Mouse (Mus musculus) heart, adult 18-20 months (tissue): ENCODE data around the gene Diaph3. TPM values are rescaled to one million over a fixed set of nuclear protein-coding genes. Genes with fewer than 3 reads are reported as not detected.
"Not testable (repeated sequence)": the region's sequence is repeated elsewhere in the genome, so short reads cannot be mapped to it uniquely, and the experiment has no call there.

Experiments used
- DNase-seq, 2 experiments: peaks; one replicate each; pipeline ENCODE4 v3.0.0; 2021 to 2022; ENCODE audit warnings: mixed read lengths in 1 of 2
- total RNA-seq, 2 experiments: library from RNA; stranded (reverse); gene quantifications; 2 replicates each; pipeline ENCODE4 v1.2.3; 2021

Diaph3 gene
- total RNA-seq, 2 experiments from 2014 or later = 0.60 to 1.5 TPM

DNA sequence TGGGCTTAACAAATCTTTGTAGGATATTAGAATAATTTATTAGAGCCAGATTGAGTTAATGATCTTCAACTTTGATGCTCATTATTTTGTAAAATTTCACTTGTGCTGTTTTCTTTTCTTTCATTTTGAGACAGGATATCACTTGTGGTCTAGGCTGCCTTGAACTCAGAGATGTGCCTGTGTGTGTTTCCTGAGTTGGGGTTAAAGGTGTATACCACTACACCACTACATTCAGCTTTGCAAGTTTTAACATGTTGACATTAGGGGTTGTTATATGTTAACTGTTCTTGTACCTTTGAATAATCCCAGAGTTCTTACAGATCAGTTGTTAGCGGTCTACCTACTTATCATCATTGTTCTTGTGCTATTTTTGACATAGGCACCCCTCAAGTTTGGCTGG, 404.4 kb downstream of the Diaph3 start:
- no peak for DNase-seq

DNA sequence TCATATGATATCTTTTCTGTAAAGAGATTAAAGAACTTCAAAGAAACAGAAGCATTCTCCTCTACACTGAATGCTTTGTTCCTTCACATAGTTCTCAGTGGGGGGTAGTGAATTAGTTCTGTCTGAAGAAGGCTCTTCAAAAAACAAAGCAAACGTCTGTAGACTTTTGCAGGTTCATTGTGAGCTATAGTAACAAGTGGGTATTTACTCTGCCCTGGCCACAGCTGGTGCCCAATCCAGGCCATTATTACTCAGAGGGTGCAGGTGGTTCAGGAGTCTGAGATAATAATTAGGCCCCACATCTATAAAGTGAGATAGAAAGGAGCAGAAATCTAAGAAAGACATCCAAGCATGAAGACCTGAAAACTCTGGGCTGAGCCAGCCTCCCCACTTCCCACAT, 409.7 kb downstream of the Diaph3 start:
- no peak for DNase-seq

DNA sequence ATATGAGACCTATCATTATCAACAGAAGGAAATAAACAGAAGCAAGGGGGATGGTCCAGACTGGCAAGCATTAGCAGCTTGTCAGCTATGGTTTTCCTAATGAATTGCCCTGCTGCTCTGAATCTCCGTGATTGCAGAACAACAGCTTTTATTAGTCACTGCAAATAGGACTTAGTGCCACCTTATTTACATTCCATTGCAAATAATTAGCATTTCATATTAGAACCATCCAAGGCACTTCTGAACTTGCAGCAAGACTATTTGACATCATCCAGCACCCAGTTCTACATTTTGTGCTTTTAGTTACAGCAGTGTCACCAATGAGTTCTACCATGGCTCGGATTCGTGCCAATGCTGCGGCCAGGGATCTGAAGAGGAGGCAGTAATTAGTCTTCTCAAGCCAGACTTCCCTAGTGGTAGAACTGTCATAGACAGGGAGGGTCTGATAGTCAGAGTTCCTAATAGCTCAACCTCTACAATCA, 411.4 kb downstream of the Diaph3 start:
- no peak for DNase-seq

DNA sequence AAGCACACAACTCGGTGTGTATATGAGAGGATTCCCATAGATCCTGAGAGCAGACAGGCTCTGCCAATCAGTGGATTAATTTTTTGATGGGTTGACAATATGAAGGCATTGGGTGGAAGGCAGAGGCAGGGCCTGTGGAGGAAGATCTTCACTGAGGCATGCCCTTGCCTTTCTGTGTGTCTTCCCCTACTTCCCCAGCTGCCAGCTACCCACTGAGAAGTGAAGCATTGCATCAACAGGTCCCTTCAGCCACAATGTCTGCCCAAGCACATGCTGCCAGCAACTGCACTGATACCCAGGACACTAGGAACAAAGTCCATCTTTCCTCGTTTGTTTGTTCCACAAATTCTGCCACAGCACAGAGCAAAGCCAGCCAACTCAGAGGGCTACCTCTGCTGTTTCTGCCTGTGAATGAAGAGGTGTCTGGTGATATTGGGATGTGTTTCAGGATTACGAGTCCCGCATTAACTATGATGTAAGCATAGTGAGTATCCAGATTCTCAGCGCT, 413.4 kb downstream of the Diaph3 start:
- no peak for DNase-seq

DNA sequence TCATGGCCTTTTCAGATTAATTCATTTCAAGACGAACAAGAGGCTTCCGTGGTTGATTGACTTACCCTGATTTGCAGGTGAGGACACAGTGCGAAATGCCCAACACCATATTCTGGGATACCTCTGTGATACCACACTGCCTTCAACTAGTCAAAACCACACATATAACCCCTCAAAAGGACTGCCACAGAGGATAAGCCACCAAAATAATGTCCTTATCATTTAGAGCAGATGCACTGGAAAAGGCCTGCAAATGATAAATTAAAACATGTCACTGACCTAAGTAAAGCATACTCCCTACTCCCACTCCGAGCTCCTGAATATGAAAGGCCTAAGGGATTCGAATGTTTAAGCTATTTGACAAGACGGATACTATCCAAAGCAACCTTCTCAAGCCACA, 419.3 kb downstream of the Diaph3 start:
- DNase-seq = no peak

DNA sequence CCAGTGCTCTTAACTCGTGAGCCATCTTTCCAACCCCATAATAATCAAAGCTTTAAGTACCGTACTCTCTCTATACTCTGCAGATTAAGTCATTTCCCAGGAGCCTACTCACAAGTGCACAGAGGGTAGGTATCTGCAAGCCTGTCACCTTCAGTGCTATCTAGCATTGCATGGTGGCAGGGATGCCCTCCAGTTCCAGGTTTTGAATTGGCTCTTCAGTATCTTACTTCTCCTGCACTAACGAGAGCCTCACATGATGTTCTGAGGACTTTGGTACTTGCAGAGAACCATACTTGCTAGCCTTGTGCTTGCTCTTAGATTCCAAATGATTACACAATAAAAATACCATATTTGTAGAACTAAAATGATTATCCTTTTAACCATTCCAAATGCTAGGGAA, 420.0 kb downstream of the Diaph3 start:
- DNase-seq = no peak

DNA sequence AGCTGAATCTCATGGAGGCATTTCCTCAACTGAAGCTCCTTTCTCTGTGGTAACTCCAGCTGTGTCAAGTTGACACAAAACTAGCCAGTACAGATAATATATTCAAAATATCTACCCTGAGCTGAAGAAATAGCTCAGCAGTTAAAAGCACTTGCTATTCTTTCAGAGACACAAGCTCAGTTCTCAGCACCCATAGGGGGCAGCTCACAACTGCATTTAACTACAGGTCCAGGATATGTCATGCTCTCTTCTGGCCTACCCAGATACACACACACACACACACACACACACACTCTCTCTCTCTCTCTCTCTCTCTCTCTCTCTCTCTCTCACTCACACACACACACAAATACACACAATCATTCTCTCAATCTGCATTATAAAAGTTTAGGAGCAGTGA, 420.6 kb downstream of the Diaph3 start:
- DNase-seq = not testable (repeated sequence)

DNA sequence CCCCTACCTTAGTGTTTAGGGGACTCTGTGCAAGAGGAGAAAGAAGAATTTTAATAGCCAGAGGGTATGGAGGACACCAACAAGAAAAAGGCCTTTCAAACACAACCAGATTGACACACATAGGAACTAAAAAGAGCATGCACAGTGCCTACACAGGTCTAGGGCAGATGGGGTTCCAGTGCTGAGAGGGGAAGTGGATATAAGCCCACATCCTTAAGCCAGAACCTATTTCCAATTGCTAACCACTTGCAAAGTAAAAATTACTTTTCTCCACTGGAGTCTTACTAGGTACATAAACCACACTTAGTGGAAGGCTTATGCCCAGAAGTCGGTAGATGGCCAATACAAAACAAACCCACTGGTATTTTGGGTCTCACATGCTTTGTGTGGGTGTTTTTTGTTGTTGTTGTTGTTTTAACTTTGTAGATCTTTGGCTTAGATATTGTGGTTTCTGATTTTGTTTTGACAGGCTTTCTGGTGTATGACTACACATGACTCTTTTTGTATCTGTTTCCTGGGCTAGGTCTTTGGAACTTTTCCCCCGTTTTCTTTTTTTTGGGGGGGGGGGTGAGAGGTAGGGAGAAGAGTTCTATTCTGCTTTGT, 426.8 kb downstream of the Diaph3 start:
- DNase-seq = no peak

DNA sequence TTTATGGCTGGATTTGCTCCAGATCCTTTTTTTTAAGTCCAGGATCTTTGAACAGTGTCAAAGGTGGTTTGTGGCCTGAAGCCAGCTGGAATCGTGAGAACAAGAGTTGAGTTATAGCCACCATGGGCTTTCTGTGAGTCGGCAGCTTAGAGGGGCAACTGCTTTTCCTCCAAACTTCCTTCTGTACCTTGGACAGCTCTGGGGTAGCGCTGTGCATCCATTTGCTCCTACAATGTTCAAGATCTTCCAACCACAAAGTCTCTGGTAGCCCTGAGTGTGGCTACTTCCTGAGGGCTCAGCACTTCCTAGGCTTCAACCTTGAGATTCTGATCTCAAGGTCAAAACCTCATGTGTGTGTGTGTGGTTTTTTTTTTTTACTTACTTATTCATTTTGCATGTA, 437.0 kb downstream of the Diaph3 start:
- no peak for DNase-seq

DNA sequence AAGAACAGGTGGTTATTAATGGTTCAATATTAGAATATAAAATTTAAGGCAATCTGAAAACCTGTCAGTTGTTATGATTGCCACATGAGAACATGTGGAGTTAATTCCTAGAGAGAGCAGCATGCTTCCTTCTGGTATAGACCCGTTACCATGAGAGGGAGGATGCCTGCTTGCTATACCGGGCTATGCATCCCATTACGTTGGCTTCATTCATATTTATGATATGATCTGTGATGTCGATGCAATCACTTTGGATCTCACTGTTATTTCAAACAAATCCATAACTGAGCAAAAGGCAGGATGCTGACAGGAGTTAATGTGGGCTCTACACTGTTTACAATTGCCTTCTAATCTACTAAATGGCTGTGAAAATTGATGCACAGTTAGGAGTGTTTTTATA, 439.9 kb downstream of the Diaph3 start:
- no peak for DNase-seq

DNA sequence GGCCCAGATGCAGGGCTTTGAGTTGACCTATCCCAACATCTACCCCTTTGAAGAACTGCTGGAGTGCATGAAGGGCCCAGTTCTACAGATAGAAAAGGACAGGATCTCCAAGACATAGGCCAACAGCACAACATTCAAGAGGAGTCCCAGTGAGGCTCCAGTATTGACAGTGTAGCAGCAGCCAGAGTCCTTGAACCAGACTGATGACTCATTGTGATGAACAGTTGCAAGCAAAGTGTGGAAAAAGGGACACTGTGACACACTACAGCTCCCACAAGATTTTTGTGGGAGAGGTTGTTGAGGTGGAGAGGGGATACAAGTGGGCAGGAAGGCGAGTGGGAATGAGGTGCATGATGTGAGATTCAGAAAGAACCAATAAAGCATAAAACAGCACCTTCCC, 443.1 kb downstream of the Diaph3 start:
- no peak for DNase-seq

DNA sequence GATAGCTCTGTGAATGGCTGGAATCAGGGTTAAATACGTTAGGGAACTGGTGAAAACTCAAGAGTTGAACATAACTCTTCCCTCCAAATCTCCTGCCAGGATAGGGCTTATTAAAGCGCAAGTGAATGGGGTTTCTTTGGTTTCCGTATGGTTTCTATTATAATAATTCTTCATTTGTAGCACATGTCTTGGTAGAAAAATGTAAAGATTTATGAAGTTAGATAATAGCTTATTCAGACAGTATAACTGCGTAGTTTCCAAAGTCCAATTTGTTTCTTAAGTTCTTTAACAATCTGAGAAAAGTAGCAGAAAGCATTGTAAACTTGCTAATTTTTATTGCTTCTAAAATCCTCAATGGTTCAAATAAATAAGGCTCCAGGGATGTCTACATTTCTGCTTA, 448.3 kb downstream of the Diaph3 start:
- no peak for DNase-seq

DNA sequence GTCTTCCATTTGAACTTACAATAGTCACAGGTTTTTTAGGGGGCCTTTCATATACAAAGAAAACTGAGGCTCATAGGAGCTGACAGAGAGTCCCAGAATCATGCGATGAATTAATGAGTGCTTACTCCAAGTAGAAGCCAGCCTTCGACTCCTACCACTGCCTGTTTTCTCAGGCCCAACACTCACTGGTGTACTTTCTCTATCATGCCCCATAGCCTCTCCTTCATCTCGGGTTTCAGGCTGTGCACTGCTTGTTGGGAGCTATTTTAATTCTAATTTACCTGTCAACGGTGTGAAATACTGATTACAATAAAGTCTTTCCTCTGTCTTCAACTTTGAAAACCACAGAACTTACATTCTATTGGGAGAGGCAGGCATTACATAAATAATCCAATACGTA, 449.7 kb downstream of the Diaph3 start:
- DNase-seq = no peak

DNA sequence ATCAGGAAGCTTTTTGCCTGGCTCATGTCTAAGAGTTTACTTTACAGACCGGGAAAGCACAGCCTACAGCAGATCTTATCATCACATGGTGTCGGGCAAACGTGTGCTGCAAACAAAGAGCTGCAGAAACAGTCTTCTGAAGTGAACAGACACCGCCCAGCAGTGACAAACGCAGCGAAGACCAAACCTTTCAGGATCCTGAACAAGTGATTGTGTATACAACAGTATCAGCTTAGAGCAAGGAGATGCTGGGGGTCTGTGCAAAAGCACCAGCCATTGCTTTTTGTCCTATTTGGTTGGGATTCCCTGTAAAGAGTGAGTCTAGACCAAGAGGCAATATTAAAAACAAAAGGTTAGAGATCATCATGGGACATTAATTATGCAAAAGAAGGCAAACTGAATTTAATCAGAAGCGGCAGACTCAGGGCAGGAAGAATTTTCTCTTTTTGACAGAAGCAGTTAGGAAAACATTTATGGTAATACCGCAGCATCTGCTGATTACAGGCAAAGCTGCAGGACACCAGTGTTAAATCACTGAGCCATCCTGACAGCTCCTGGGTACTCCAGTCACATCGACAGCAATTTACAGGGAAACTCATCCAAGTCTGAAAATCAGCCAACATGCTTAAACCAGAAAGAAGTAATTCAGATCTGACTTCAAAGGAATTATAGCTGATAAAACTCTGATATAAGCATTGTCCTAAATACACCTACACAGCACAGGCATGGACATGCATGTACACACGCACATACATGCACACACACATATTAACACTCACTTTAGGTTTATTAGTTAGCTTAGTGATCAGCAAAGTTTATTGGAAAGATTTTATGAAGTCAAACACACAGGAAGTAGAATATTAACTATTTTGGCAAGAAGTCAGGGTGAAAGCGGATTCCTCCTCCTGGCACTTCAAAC, 456.2 kb downstream of the Diaph3 start:
- DNase-seq = no peak

DNA sequence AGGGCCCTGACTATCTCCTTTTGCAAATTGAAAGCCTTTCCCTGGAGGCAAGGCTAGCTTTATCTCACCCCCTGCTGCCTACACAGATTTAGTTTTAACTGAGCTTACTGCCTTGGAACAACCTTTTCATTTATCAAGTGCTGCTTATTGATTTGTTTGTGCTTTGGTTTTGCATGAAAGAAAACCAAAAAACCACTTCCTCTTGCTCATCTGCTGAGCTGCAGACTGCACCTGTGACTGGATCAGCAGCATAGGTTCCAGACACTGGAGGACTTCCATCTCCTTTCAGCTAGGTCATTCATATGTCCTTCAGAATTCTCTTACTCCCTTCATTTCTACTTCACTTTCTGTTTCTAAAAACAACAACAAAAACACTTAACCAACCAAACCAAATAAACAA, 459.1 kb downstream of the Diaph3 start:
- DNase-seq = no peak

DNA sequence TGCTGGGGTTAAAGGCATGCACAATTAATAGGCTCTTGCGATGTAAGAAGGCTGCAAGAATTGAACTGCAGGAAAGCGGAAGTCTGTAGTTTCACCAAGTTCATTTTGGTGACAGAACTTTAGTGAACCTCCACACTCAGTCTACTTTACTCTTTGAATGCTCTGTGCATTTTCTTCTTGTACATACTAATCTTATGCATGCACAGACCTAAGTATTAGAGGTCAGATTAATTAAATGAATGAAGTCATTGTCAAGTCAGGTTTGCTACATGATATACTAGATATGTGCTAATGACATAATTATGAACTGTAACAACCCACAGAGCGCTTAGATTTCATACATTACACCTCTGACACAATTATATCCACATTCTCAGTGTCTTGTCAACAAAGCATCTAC, 462.0 kb downstream of the Diaph3 start:
- no peak for DNase-seq

DNA sequence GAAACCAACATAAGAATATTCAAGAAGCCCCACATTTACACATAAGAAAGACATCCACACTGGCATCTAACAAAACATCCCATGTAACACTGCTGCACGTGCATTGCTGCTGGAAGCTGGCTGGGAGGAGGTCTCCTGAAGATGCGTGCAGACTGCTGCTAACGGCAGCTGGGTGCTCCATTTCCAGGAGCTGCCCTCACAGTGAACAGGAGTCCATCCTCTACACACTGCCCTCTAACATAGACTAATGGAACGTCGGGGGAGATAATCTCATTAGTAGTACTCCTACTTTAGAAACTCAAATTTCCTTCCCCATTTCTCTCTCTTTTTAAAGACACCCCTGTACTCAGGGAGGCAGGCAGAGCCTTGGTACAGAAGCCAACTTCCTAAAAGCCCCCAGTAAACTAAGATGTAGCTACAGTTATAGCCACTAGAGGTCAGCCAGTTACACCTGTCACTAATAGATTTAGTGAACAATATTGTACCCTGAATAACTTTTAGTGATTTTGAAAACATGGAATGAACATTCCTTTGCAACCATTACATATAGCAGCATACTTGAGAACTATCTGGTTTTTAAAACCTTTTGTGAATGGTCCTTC, 462.8 kb downstream of the Diaph3 start:
- peak in 1 of 2 experiments; percentile 7 for DNase-seq

DNA sequence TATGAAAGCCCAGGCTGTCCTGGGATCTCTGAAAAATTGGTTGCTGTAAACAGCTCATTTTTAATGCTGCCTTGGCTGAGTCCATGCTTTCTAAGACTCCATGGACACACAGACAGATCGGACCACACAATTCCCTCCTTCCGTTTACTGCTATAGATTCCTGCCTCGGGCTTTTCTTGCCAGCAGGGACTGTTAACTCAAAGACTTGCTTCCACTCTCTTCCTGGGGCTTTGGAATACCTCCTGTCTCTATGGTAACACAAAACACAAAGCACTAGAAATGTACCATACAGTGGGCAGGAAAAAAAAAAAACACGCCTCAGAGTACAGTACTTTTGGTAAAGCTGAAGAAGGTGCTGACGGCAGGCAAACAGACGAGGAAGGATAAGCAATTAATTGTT, 464.0 kb downstream of the Diaph3 start:
- no peak for DNase-seq

DNA sequence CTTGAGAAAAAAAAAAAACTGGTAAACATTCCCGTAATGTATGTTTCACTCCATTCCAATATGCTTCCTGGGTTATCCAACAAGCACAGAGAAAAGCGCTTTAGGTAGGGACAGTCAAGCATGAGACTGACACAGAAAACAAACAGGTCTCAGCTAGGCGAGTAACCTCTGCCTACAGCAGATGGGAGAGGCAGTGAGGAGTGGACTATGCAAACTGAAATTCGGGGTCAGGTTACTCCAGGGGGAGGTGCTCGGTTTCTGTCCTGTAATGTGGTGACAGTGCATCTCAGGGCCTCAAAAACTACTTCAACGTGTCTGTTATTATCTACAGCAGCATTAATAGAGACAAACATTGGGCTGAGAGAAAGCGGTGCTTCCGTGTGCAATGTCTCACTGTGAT, 465.7 kb downstream of the Diaph3 start:
- no peak for DNase-seq

DNA sequence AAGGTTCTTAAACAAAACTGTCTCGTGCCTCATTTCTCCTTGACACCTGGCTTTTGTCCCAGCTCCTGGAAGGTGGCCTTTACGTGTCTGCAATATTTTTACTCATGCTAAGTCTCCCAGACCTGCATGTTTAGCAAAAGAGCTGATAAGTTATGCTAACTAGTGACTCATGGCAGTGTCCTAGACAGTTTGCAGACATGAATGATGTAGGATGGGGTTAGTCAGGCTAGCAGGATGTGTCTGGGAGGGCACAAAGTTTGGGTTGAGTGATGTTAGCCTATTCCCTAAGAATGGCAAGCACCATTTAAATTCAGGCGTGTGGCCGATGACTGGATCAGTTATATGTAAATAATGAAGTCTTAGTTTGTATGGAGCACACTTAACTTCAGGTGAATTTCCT, 478.2 kb downstream of the Diaph3 start:
- DNase-seq = no peak

DNA sequence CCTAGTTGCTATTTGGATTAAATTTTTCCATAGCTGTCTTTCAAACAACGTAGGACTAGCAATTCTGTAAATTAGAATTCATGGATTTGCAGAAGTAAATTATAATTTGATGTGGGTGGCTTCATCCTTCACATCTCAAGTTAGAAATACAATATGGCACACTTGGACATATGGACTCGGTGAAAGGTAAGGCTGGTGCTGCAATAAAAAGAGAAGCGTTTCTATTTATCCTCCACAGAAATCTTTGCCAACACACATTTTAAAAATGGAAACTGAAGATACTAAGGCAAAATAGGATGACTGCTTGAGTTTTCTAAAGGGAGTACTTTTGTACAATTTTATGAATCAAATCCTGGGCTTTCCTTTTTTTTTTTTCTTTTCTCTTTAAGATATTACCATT, 480.5 kb downstream of the Diaph3 start:
- no peak for DNase-seq

DNA sequence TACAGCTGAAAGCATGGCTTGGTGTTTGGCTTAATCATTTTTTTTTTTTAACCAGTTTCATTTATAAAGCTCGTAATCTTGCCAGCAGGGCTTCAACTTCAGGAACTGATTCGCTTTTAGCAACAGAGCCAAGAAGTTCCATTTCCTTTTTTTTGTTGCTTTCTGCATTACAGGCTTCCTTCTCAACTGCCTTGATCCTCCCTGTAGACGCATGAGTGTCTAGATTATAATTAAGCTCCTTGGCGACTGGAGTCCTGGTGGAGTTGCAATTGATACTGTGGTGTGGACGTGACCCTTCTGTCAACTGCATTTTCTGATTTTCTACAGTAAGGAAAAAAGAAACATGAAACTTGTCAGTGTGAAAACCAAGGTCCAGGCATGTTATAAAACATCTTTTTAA, 484.8 kb downstream of the Diaph3 start:
- peak in 1 of 2 experiments; percentile 4 for DNase-seq

DNA sequence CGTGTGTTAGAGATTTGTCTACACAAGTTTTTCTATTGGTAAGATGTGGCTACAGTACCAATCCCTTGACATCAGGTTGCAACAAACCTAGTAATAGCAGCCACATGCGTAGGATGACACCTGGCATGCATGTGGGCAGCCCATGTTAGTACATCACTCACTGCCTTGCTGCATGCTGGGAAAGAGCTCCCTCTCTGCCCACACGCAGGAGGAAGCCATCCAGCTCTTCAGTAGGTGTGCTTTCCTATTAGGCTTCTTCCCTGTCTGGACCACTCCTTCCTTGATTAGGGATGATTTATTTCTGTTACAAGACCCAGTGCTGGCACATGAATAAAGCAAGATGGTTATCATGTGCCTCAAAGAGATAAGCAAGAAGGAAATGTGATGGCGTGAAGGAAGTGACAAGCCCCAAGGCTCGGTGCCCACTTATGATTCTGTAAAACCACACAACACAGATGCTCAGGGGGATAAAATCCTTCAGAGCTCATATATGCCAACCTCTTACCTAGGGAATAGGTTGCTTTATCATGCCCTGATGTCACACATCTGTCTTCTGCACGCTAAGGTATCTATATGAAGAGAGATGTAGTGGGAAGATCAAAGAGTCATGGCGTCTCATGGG, 494.4 kb downstream of the Diaph3 start:
- no peak for DNase-seq
